1 mouse cellular context compared by ENCODE assay signal in the genomic region with DNA sequence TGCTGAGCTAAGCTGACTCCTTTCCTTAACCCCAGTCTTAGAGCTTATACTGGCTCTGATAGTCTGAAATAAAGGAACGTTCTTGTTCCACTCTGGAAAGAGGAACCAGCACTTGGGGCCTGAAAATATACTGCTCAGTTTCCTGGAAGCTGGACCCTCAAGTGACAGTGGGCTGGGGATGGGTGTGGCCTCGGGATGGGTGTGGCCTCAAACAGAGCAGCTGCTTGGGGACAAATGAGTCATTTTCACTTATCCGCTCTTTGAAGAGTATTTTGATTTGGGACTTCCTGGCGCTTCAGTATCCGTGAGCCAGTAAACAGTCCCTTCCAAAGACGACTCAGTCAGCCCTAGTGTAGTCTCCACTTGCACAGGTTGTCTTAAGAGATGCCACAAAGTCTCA.
TF ChIP-seq lines count a peak whose summit lies in the region.

No protein-coding gene starts in this region.

TF ChIP-seq in CH12.LX, 34 proteins besides CTCF, POLR2A, EP300 and RAD21:
- peak; percentile 80 for TF ChIP-seq MEF2A (IDR thresholded peaks at IDR 0.05; ENCODE audit: borderline replicate concordance, low read depth, low read length)
- TF ChIP-seq MAFK (IDR thresholded peaks at IDR 0.05; ENCODE audit: insufficient replicate concordance, low read length) = no peak
- no peak for TF ChIP-seq PAX5 (IDR thresholded peaks at IDR 0.05; ENCODE audit: low read length)
- peak; percentile 90 for TF ChIP-seq ETS1 (conservative IDR thresholded peaks at IDR 0.05; ENCODE audit: low read depth, low read length)
- peak; percentile 92 for TF ChIP-seq TCF12 (IDR thresholded peaks at IDR 0.05; ENCODE audit: low read depth, low read length)
- peak; percentile 48; the same call in 1 of the 2 replicates for TF ChIP-seq CHD2 (IDR thresholded peaks at IDR 0.05; ENCODE audit: low read length)
- no peak for TF ChIP-seq RCOR1 (conservative IDR thresholded peaks at IDR 0.05; ENCODE audit: low read depth, low read length)
- peak; percentile 73 for TF ChIP-seq SIN3A (IDR thresholded peaks at IDR 0.05; ENCODE audit: low read length)
- peak; percentile 69 for TF ChIP-seq ELF1 (IDR thresholded peaks at IDR 0.05; ENCODE audit: low read depth, low read length)
- peak; percentile 84 for TF ChIP-seq JUND (conservative IDR thresholded peaks at IDR 0.05; ENCODE audit: low read depth, low read length)
- no peak for TF ChIP-seq ZC3H11A (IDR thresholded peaks at IDR 0.05; ENCODE audit: low read depth, low read length)
- TF ChIP-seq NELFE (IDR thresholded peaks at IDR 0.05; ENCODE audit: low read depth, low read length) = no peak; the same call in 1 of the 2 replicates
- TF ChIP-seq IRF4 (IDR thresholded peaks at IDR 0.05; ENCODE audit: low read depth, low read length) = peak; percentile 90
- peak; percentile 86 for TF ChIP-seq JUN (IDR thresholded peaks at IDR 0.05; ENCODE audit: insufficient read depth, low read depth, low read length)
- no peak for TF ChIP-seq ZKSCAN1 (IDR thresholded peaks at IDR 0.05; ENCODE audit: borderline replicate concordance, low read depth, low read length)
TF ChIP-seq in CH12.LX: peak in this region for 9.
